Mouse (Mus musculus): ENCODE measurements at regions not wholly inside any gene's neighbourhood (a gene's known extent, or its start where the extent isn't known, plus 50 kb on each side); places are given as distances from the start of the nearest gene placed in this dataset.

DNA sequence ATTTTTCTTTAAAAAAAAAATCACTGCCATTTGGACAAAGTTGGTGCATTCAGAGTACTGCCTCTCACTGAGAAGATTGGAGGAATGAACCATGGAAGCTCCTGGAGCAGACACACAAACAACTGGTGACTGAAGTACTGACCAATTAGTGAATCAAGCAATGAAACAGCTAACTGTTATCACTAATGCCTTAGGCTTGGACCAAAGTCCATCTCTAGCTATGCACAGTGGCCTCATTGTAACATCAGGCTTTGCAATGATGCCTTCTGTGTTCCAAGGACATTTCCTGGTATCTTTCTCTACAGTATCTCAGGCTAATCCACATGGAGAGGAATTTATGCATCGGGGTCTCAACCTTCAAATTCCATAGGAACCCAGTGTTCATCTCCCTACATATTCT is 123.2 kb upstream of the Nsun2 start:
- 0 out of 2 replicates have a peak, but pooled peaks cover 7% of the 10 kb centered on the region for H3K9me3 ChIP-seq
- no peak overlapping the region for H3K9ac ChIP-seq
- 90% methylated on average over 1 of the region's 1 CpGs for WGBS
- no peak for ATAC-seq (ENCODE audit: low FRiP score)
- no peaks in the 10 kb centered on the region for H3K4me1 ChIP-seq (replicated peaks)
- no peak overlapping the region for H3K4me2 ChIP-seq
- H3K27ac ChIP-seq = no peak overlapping the region
- no peaks in the 10 kb centered on the region for H3K27me3 ChIP-seq
- H3K36me3 ChIP-seq = no peaks in the 10 kb centered on the region
- no peak overlapping the region for H3K4me3 ChIP-seq

DNA sequence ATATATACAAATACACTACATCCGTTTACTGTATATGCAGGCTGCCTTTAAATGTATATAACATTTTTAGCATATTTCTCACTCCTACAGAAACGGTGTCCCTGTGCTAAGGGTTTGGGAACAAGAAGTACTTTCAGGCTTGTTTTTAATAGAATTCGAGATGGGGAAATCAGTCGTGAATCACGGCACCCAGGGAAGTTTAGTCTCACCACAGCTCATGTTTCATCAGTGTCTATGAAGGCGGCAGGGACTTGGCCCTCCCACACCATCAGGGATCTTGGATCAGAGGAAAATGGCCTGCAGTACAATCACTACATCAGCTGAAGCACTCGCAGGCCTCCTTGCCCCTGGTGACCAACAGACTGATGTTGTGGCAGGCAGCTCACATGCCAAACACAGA is 118.7 kb upstream of the Nsun2 start:
- Histone ChIP-seq H3K27ac (no peak overlapping the region), H3K4me2 (no peak overlapping the region), H3K9me3 (0 out of 2 replicates have a peak, but pooled peaks cover 7% of the 10 kb centered on the region), H3K9ac (no peak overlapping the region), H3K36me3 (no peaks in the 10 kb centered on the region), H3K4me1 (replicated peaks) (no peaks in the 10 kb centered on the region), H3K4me3 (no peak overlapping the region), H3K27me3 (no peaks in the 10 kb centered on the region)
- WGBS = 84% methylated on average over 7 of the region's 7 CpGs
- no peak for ATAC-seq (ENCODE audit: low FRiP score)

DNA sequence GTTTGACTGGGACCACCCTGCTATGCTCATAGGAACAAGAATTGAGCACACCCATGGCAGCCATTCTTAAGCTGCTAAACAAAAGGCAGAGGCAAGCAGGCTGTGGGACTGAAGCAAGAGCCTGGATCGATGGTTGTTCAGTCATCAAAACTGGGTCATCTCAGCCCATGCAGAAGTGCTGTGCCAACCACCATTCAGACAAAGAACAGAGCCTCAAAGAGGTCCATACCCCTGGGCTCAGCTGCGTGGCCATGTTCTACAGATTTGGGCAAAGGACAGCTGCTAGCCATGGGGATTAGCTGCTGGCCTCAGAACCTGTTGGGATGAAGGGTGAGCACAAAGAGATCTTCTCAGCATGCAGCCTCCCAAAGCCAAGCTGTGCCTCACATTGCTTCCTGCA is 116.8 kb upstream of the Nsun2 start:
- no peak overlapping the region for H3K27ac ChIP-seq
- H3K27me3 ChIP-seq = no peaks in the 10 kb centered on the region
- no peaks in the 10 kb centered on the region for H3K36me3 ChIP-seq
- no peaks in the 10 kb centered on the region for H3K4me1 ChIP-seq (replicated peaks)
- no peak overlapping the region for H3K9ac ChIP-seq
- WGBS = 71% methylated on average over 2 of the region's 2 CpGs
- no peak overlapping the region for H3K4me3 ChIP-seq
- 0 out of 2 replicates have a peak, but pooled peaks cover 1% of the 10 kb centered on the region for H3K9me3 ChIP-seq
- no peak for ATAC-seq (ENCODE audit: low FRiP score)
- no peak overlapping the region for H3K4me2 ChIP-seq

DNA sequence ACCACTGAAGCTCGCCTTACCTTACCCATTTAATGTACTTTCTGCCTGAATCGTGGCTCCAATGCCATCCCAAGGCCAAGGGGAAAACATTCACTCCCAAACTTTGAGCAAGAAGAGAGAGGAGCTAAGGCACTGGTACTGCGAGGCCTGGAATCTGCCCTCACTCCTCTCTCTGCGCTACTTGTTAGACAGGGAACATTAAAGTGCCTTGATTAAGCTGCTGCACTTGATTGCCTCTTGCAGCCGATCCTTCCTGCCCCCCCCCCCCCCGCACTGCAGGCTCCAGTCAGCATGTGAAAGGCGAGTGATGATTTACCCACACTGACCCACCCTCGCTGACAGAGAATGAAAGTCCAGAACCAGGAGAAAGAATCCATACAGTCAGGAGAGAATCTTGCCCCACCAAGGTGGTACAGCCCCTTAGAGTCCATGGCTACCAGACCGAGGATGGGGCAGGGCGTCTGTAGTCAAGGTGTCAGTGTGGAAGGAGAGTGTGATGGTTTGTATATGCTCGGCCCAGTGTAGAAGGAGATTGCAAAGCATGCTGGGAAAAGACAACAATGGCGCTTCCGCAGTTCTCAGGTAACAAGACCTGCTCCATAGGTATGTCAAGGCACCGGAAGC is 115.6 kb upstream of the Nsun2 start:
- no peaks in the 10 kb centered on the region; the same call in 1 of the 2 replicates for H3K4me1 ChIP-seq (replicated peaks)
- no peaks in the 10 kb centered on the region for H3K27me3 ChIP-seq
- no peak overlapping the region for H3K4me3 ChIP-seq
- H3K9ac ChIP-seq = no peak overlapping the region
- no peaks in the 10 kb centered on the region for H3K9me3 ChIP-seq
- no peak for ATAC-seq (ENCODE audit: low FRiP score)
- no peaks in the 10 kb centered on the region for H3K36me3 ChIP-seq
- 85% methylated on average over 13 of the region's 14 CpGs for WGBS
- H3K27ac ChIP-seq = no peak overlapping the region
- no peak overlapping the region for H3K4me2 ChIP-seq

DNA sequence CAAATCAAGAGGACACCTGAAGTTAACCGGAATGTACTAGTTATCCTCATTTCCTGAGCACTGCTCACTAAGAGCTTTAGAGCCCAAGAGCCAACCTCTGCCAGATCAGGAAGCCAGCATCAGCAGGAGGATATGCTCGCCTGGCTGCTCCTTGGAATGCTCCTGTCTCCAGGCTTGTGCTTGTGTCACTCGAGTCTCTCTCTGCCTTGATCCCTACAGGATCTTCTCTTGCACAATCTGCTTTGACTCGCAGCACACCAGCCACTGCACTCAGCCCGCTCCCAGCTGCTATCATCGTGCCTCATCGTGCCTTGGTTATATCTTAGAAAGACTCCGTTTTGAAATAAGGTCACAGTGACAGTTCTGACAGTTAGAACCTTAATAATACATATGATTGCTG is 113.4 kb upstream of the Nsun2 start:
- Histone ChIP-seq H3K9ac (no peak overlapping the region), H3K9me3 (no peaks in the 10 kb centered on the region), H3K4me1 (replicated peaks) (no peaks in the 10 kb centered on the region; the same call in 1 of the 2 replicates), H3K27me3 (no peaks in the 10 kb centered on the region), H3K4me3 (no peak overlapping the region), H3K36me3 (no peaks in the 10 kb centered on the region), H3K4me2 (no peak overlapping the region), H3K27ac (no peak overlapping the region)
- ATAC-seq (ENCODE audit: low FRiP score) = no peak
- 87% methylated on average over 8 of the region's 8 CpGs for WGBS

DNA sequence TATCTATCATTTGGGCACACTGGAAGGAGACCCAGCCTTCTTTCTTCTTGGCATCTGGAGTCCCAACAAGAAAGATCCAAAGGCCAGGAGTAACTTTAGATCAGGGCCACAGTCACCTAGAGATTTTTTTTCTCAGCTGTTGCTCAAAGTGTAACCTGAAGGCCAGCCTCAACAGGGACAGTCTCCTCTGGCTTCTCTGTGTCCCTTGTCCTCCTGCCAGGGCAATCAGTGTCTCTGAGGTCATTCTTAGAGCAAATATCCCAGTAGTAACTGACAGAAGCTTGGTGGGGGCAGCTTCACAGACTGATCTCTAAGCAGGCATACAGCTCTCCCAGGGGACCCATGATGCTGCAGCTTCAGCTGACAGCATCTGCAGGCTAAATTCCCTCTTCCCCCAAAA is 111.6 kb upstream of the Nsun2 start:
- H3K27ac ChIP-seq = no peak overlapping the region
- H3K4me2 ChIP-seq = no peak overlapping the region
- no peaks in the 10 kb centered on the region for H3K9me3 ChIP-seq
- no peaks in the 10 kb centered on the region for H3K27me3 ChIP-seq
- no peak overlapping the region for H3K9ac ChIP-seq
- H3K4me1 ChIP-seq (replicated peaks) = peaks cover 12% of the 10 kb centered on the region
- H3K4me3 ChIP-seq = no peak overlapping the region
- no peak for ATAC-seq (ENCODE audit: low FRiP score)
- H3K36me3 ChIP-seq = no peaks in the 10 kb centered on the region

DNA sequence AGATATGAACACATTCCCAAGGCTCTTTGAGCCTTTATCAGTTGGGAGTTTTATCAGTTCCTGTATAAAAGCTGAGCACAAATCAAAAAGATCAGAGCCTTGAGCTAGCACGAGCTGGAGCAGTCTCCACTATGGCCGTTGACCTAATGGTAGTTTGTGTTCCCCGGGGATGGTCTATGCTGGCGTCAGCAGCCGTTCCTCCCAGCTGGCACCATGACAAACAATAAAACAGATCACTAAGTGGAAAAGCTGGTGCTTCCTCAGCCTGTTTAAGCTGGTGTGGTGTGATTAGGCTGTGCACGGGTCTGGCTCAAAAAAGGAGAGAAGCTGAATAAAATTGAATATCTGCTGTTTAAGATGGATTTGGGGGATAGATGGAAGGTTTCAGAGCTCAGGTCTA is 107.4 kb upstream of the Nsun2 start:
- Histone ChIP-seq H3K36me3 (no peaks in the 10 kb centered on the region), H3K9me3 (no peaks in the 10 kb centered on the region), H3K27me3 (no peaks in the 10 kb centered on the region), H3K4me3 (no peak overlapping the region), H3K4me1 (replicated peaks) (peaks cover 25% of the 10 kb centered on the region), H3K27ac (peak overlapping the region; percentile 62), H3K4me2 (no peak overlapping the region), H3K9ac (no peak overlapping the region)
- ATAC-seq (ENCODE audit: low FRiP score) = peak; percentile 41; the same call in 1 of the 2 replicates
- 33% methylated on average over 6 of the region's 6 CpGs for WGBS

DNA sequence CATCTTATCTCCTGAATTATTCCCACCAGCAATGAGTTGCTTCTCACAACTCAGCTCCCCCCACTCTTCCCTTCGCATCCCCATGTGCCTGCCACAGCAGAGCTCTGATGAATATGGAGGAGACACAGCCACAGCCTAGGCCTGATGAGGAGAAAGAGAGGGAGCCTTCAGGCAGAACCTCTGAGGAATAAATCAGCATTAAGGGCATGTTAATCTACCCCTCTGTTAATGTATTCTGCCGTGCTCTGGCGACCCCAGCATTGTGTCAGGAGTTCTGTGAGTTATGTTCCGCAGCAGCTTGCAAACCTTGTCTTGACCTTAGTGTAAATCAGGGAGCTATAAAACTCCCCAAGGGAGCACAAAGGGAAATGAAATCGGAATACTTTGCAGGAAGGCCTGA is 104.0 kb upstream of the Nsun2 start:
- 10% methylated on average over 5 of the region's 5 CpGs for WGBS
- H3K4me2 ChIP-seq = no peak overlapping the region
- ATAC-seq (ENCODE audit: low FRiP score) = peak; percentile 71
- H3K36me3 ChIP-seq = no peaks in the 10 kb centered on the region
- no peak overlapping the region for H3K9ac ChIP-seq
- no peak overlapping the region for H3K4me3 ChIP-seq
- peaks cover 25% of the 10 kb centered on the region for H3K4me1 ChIP-seq (replicated peaks)
- H3K27me3 ChIP-seq = no peaks in the 10 kb centered on the region
- peak overlapping the region; percentile 65 for H3K27ac ChIP-seq
- no peaks in the 10 kb centered on the region for H3K9me3 ChIP-seq

DNA sequence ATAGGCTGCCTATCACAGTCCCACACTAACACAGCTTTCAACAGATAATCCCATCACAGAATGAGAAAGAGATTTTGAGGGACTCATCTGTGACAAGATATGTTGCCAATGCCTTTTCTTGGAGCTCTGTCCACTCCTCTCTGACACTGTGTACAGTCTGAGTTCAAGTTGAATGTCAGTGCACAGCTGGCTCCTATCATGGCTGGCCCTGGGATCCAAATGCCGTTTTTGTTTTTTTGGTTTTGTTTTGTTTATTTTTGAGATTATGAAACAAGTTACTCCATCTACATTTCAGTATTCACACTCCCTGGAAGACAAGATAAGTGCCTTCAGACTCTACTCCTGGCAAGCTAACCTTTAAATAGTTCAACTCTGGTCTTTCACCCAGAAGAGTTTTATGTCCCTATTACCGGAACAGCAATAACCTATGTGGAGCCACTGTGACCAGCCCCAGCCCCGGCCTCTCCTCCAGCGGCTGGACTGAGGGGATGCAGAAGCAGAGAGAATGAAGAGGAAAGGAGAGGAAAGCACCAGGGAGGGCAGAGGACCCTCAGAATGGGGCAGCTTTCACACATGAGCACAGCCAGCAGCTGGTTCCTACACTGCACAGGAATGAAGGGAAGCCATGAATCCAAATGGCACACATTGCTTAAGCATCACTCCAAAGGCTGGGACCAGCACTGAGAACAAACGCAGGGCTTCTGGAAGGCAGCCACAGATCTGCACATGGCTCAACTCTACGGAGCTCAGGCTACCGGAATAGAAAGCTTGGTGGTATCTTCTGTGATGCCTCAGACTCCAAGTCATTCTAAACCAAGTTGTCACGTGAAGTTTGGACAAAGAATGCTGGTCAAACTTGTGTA is 99.9 kb upstream of the Nsun2 start:
- H3K9me3 ChIP-seq = no peaks in the 10 kb centered on the region
- WGBS = 90% methylated on average over 8 of the region's 8 CpGs
- peaks cover 13% of the 10 kb centered on the region for H3K4me1 ChIP-seq (replicated peaks)
- no peak overlapping the region for H3K27ac ChIP-seq
- no peaks in the 10 kb centered on the region for H3K27me3 ChIP-seq
- H3K4me2 ChIP-seq = no peak overlapping the region
- no peak overlapping the region for H3K4me3 ChIP-seq
- no peak overlapping the region for H3K9ac ChIP-seq
- no peaks in the 10 kb centered on the region for H3K36me3 ChIP-seq
- no peak for ATAC-seq (ENCODE audit: low FRiP score)

DNA sequence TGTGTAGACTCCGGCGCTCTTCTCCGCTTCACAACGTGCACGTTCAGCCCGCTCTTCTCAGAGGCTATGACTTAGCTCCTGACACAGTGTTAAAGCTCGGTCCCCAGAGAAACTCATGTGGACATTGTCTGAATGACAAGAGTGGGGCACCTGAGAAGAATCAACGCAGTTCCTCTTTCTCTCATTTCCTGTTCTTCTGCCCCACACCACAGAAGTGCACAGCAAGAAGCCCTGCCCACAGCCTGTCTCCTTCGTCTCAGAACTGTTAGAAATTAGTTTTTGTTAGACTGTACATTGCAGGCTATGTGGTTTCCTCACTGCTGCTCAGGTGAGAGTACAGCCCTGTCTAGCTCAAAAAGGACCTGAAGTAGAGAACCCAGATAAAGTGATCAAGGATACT is 94.1 kb upstream of the Nsun2 start:
- H3K9ac ChIP-seq = no peak overlapping the region
- 0 out of 2 replicates have a peak, but pooled peaks cover 6% of the 10 kb centered on the region for H3K4me1 ChIP-seq (replicated peaks)
- H3K9me3 ChIP-seq = no peaks in the 10 kb centered on the region
- no peak overlapping the region for H3K4me2 ChIP-seq
- ATAC-seq (ENCODE audit: low FRiP score) = no peak
- no peaks in the 10 kb centered on the region for H3K27me3 ChIP-seq
- H3K27ac ChIP-seq = no peak overlapping the region
- WGBS = 86% methylated on average over 9 of the region's 9 CpGs
- no peaks in the 10 kb centered on the region for H3K36me3 ChIP-seq
- H3K4me3 ChIP-seq = no peak overlapping the region

DNA sequence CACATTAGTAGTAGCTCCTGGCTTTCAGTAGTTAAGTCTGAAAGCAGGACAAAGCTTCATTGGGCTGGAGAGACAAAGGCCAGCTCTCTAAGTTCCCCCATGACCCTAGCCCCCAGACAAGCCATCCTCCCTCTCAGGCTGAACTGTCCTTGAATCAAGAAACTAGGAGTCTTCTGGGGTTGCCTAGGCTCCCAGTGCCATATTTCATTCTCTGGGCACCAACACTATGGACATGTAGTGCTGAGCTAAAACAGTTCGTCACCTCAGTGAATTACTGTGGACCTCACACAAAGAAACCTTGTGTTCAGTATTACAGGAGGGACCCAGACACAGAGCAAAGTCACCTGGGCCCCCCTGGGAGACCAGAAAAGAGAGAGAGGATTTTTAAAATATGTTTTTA is 91.7 kb upstream of the Nsun2 start:
- H3K27ac ChIP-seq = no peak overlapping the region
- no peaks in the 10 kb centered on the region for H3K36me3 ChIP-seq
- no peak overlapping the region for H3K4me3 ChIP-seq
- 0 out of 2 replicates have a peak, but pooled peaks cover 6% of the 10 kb centered on the region for H3K4me1 ChIP-seq (replicated peaks)
- WGBS = 39% methylated on average over 1 of the region's 1 CpGs
- H3K27me3 ChIP-seq = no peaks in the 10 kb centered on the region
- ATAC-seq (ENCODE audit: low FRiP score) = no peak
- no peak overlapping the region for H3K9ac ChIP-seq
- H3K4me2 ChIP-seq = no peak overlapping the region
- no peaks in the 10 kb centered on the region for H3K9me3 ChIP-seq

DNA sequence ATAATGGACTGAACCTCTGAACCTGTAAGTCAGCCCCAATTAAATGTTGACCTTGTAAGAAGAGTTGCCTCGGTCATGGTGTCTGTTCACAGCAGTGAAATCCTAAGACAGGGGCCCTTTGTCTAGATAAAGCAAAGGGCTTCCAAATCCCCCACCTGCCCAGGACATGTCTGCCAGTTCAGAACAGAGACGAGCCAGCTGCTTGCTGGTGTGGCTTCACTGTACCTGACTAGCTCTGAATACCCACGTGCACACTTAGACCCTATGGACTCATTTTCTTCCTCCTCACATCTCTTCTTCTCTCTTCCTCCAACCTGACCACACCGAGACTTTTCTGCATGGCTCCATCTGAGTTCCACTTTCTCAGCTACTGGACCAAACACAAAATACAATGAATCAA is 87.9 kb upstream of the Nsun2 start:
- Histone ChIP-seq H3K4me1 (replicated peaks) (0 out of 2 replicates have a peak, but pooled peaks cover 5% of the 10 kb centered on the region), H3K4me2 (no peak overlapping the region), H3K27me3 (no peaks in the 10 kb centered on the region), H3K36me3 (no peaks in the 10 kb centered on the region), H3K27ac (no peak overlapping the region), H3K4me3 (no peak overlapping the region), H3K9ac (no peak overlapping the region), H3K9me3 (no peaks in the 10 kb centered on the region)
- ATAC-seq (ENCODE audit: low FRiP score) = no peak
- 85% methylated on average over 4 of the region's 4 CpGs for WGBS
